Mouse (Mus musculus) stomach, postnatal 0 days (tissue): Measurements from ENCODE around the gene Wdr45b.

ENCODE experiments used
- CTCF ChIP-seq: IDR thresholded peaks from 2 replicates; pipeline ENCODE4 v1.5.1; 2016; ENCODE audit warnings: antibody characterized with exemption, low read depth, mild to moderate bottlenecking, moderate library complexity
- EP300 ChIP-seq: optimal IDR thresholded peaks from 2 replicates; pipeline ENCODE3; 2016; ENCODE audit warnings: antibody characterized with exemption

DNA sequence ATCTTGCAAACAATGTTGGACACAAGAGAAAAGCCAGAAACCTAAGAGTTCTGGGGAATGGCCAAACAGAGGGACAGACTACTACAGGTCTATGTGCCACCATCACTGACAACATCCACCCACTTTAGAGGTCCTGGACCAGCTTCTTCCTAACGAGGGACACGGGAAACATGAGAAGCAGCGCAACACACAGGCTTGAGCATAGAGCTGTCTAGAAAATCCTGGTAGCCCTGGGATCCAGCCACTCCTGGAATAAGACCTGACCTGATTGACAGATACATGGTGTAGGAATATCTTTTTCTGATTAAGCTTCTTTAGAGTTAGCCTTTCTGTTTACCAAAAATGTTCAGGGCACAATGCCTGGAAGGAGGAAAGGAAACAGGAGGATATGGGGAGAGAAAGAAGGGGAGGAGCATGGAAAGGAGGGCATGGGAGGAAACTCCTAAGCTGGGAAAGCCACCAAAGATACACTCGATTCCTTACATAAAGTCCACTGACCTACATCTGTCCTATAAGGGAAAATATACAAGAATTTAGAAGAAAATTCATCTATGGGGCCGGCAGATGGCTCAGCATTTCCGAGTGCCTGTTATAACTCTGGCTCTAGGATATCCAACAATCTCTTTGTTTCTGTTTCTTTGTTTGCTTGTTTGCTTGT lies 16.2 kb upstream of the Wdr45b start:
- TF ChIP-seq CTCF (no peak), EP300 (no peak)
